Mouse (Mus musculus): ENCODE measurements around the gene Tjp1. TPM values are rescaled to one million over a fixed set of nuclear protein-coding genes. Genes with fewer than 3 reads are reported as not detected.
A peak's percentile ranks its signal among the peaks of the same experiment; 100 is the strongest.

The Tjp1 gene
- polyA plus RNA-seq, 1 experiment from 2014 or later = 27.8 TPM

DNA sequence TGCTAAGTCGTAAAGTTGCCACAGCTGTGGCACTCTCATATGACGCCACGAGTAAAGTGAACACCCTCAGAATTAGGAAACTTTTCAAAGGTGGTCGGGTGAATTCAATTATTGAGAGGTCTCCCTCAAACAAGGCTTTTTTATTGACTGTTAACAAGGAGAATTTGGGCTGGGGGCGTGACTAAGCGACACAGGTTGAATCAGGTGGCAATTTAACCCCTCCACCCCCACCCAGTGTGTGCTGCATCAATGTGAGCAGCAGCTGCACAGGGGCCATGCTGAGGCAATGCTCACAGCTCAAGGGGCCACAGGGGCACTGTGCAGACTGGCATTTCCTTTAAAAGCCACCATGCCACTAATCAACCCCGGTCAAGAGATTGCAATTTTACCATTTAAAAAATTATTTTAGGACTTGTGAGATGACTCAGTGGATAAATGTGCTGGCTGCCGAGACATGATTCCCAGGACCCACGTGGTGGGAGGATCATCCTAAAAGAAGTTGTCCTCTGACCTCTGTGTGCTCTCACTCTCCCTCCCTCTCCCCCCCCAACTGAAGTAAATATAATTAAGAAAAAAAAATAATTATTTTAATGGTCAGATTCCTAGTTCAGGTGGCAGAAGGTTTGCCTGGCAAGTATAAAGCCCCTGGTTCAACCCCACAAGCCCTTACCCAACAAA, 96.4 kb downstream of the Tjp1 start:
- no peak for DNase-seq (ENCODE audit: low spot score)
- Histone ChIP-seq H3K27me3 (ENCODE audit: control insufficient read depth, insufficient read depth, low read length) (no peaks in the 10 kb centered on the region), H3K4me1 (ENCODE audit: control insufficient read depth, insufficient read depth, low read length) (no peaks in the 10 kb centered on the region), H3K9me3 (ENCODE audit: control insufficient read depth, low read length) (no peaks in the 10 kb centered on the region), H3K4me3 (ENCODE audit: low read depth, low read length) (no peak overlapping the region), H3K27ac (ENCODE audit: low read depth, low read length) (no peak overlapping the region), H3K36me3 (ENCODE audit: control insufficient read depth, insufficient read depth, low read length) (no peaks in the 10 kb centered on the region), H3K9ac (ENCODE audit: low read length) (no peak overlapping the region), H3K4me2 (ENCODE audit: low read depth) (no peak overlapping the region)
- no peak for ATAC-seq (ENCODE audit: insufficient read depth, low FRiP score, low TSS enrichment)
- WGBS = 30% methylated on average over 9 of the region's 9 CpGs

GRCm38 (mm10) chr7:65430401-65430800, 97.2 kb downstream of the Tjp1 start:
- H3K4me1 ChIP-seq (ENCODE audit: control insufficient read depth, insufficient read depth, low read length) = no peaks in the 10 kb centered on the region
- no peak overlapping the region for H3K4me2 ChIP-seq (ENCODE audit: low read depth)
- no peaks in the 10 kb centered on the region for H3K9me3 ChIP-seq (ENCODE audit: control insufficient read depth, low read length)
- no peak overlapping the region for H3K27ac ChIP-seq (ENCODE audit: low read depth, low read length)
- H3K36me3 ChIP-seq (ENCODE audit: control insufficient read depth, insufficient read depth, low read length) = no peaks in the 10 kb centered on the region
- WGBS = 24% methylated on average over 8 of the region's 8 CpGs
- no peak overlapping the region for H3K4me3 ChIP-seq (ENCODE audit: low read depth, low read length)
- H3K27me3 ChIP-seq (ENCODE audit: control insufficient read depth, insufficient read depth, low read length) = no peaks in the 10 kb centered on the region
- DNase-seq (ENCODE audit: low spot score) (no peak), ATAC-seq (ENCODE audit: insufficient read depth, low FRiP score, low TSS enrichment) (no peak)
- H3K9ac ChIP-seq (ENCODE audit: low read length) = no peak overlapping the region

DNA sequence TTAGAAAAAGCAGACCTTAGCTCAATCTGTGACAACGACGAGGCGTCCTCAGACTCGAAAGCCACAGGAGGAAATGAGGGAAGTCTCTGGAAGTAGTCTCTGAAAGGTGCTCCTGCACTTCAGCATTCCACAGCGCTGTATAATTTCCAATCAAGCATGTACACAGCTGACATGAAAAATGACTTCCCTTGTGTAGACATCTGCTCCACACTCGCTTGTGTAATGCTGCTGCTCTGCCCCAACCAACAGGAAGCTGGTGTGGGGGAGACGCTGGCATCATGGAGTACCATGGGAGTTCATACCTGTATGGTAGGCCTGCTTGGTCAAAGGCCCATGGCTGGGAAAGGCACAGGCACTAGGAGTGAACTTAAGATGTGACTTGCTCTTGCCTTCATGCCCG, 103.1 kb downstream of the Tjp1 start:
- Histone ChIP-seq H3K9ac (ENCODE audit: low read length) (no peak overlapping the region), H3K4me2 (ENCODE audit: low read depth) (no peak overlapping the region), H3K4me3 (ENCODE audit: low read depth, low read length) (no peak overlapping the region), H3K9me3 (ENCODE audit: control insufficient read depth, low read length) (no peaks in the 10 kb centered on the region), H3K36me3 (ENCODE audit: control insufficient read depth, insufficient read depth, low read length) (no peaks in the 10 kb centered on the region), H3K27ac (ENCODE audit: low read depth, low read length) (no peak overlapping the region), H3K4me1 (ENCODE audit: control insufficient read depth, insufficient read depth, low read length) (0 out of 2 replicates have a peak, but pooled peaks cover 4% of the 10 kb centered on the region), H3K27me3 (ENCODE audit: control insufficient read depth, insufficient read depth, low read length) (no peaks in the 10 kb centered on the region)
- no peak for DNase-seq (ENCODE audit: low spot score)
- 69% methylated on average over 8 of the region's 8 CpGs for WGBS
- ATAC-seq (ENCODE audit: insufficient read depth, low FRiP score, low TSS enrichment) = no peak

- WGBS = 89% methylated on average over 1 of the region's 1 CpGs
- H3K4me1 ChIP-seq (ENCODE audit: control insufficient read depth, insufficient read depth, low read length) = peaks cover 5% of the 10 kb centered on the region
- no peak overlapping the region for H3K9ac ChIP-seq (ENCODE audit: low read length)
- DNase-seq (ENCODE audit: low spot score) = no peak
- ATAC-seq (ENCODE audit: insufficient read depth, low FRiP score, low TSS enrichment) = no peak
- H3K36me3 ChIP-seq (ENCODE audit: control insufficient read depth, insufficient read depth, low read length) = no peaks in the 10 kb centered on the region
- no peak overlapping the region for H3K4me3 ChIP-seq (ENCODE audit: low read depth, low read length)
- H3K4me2 ChIP-seq (ENCODE audit: low read depth) = no peak overlapping the region
- H3K27ac ChIP-seq (ENCODE audit: low read depth, low read length) = no peak overlapping the region
- no peaks in the 10 kb centered on the region for H3K27me3 ChIP-seq (ENCODE audit: control insufficient read depth, insufficient read depth, low read length)
- no peaks in the 10 kb centered on the region for H3K9me3 ChIP-seq (ENCODE audit: control insufficient read depth, low read length)
Observed at GRCm38 (mm10) chr7:65422456-65422855, 105.1 kb downstream of the Tjp1 start.

GRCm38 (mm10) chr7:65421451-65421850, 106.1 kb downstream of the Tjp1 start:
- Histone ChIP-seq H3K36me3 (ENCODE audit: control insufficient read depth, insufficient read depth, low read length) (no peaks in the 10 kb centered on the region), H3K4me3 (ENCODE audit: low read depth, low read length) (no peak overlapping the region), H3K4me1 (ENCODE audit: control insufficient read depth, insufficient read depth, low read length) (peaks cover 15% of the 10 kb centered on the region), H3K27me3 (ENCODE audit: control insufficient read depth, insufficient read depth, low read length) (no peaks in the 10 kb centered on the region), H3K4me2 (ENCODE audit: low read depth) (peak overlapping the region; percentile 28; the same call in 1 of the 2 replicates), H3K9me3 (ENCODE audit: control insufficient read depth, low read length) (no peaks in the 10 kb centered on the region), H3K27ac (ENCODE audit: low read depth, low read length) (peak overlapping the region; percentile 14; the same call in 1 of the 2 replicates), H3K9ac (ENCODE audit: low read length) (peak overlapping the region; percentile 40; the same call in 1 of the 2 replicates)
- ATAC-seq (ENCODE audit: insufficient read depth, low FRiP score, low TSS enrichment) (peak; percentile 86), DNase-seq (ENCODE audit: low spot score) (peak; percentile 72)
- WGBS = 15% methylated on average over 9 of the region's 10 CpGs

- H3K4me1 ChIP-seq (ENCODE audit: control insufficient read depth, insufficient read depth, low read length) = peaks cover 20% of the 10 kb centered on the region
- H3K36me3 ChIP-seq (ENCODE audit: control insufficient read depth, insufficient read depth, low read length) = no peaks in the 10 kb centered on the region
- H3K4me3 ChIP-seq (ENCODE audit: low read depth, low read length) = no peak overlapping the region
- ATAC-seq (ENCODE audit: insufficient read depth, low FRiP score, low TSS enrichment) (no peak), DNase-seq (ENCODE audit: low spot score) (no peak)
- WGBS = 94% methylated on average over 1 of the region's 1 CpGs
- H3K9ac ChIP-seq (ENCODE audit: low read length) = no peak overlapping the region
- no peak overlapping the region for H3K4me2 ChIP-seq (ENCODE audit: low read depth)
- H3K27ac ChIP-seq (ENCODE audit: low read depth, low read length) = no peak overlapping the region
- H3K9me3 ChIP-seq (ENCODE audit: control insufficient read depth, low read length) = no peaks in the 10 kb centered on the region
- H3K27me3 ChIP-seq (ENCODE audit: control insufficient read depth, insufficient read depth, low read length) = no peaks in the 10 kb centered on the region
Observed at GRCm38 (mm10) chr7:65419926-65420325, 107.7 kb downstream of the Tjp1 start.

DNA sequence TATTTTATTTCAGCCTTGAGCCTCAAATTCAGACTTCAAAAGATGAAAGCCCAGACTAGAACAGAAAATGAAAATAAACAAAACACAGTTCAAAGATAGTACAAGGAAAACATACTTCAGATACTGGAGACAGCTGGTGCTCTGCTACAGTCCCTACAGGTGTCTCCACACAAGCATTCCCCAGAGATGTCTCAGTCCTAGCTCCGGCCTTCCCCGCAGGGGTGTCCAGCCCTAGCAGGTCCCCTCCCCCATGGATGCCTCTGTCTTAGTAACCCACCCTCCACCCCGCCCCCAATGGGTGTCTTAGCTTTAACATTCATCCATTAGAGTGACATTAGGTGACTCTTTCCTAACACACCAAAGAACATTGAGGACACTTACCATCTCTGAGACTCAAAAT, 108.6 kb downstream of the Tjp1 start:
- Histone ChIP-seq H3K4me2 (ENCODE audit: low read depth) (no peak overlapping the region), H3K9me3 (ENCODE audit: control insufficient read depth, low read length) (no peaks in the 10 kb centered on the region), H3K27me3 (ENCODE audit: control insufficient read depth, insufficient read depth, low read length) (no peaks in the 10 kb centered on the region), H3K4me1 (ENCODE audit: control insufficient read depth, insufficient read depth, low read length) (peaks cover 20% of the 10 kb centered on the region), H3K27ac (ENCODE audit: low read depth, low read length) (no peak overlapping the region), H3K4me3 (ENCODE audit: low read depth, low read length) (no peak overlapping the region), H3K36me3 (ENCODE audit: control insufficient read depth, insufficient read depth, low read length) (no peaks in the 10 kb centered on the region), H3K9ac (ENCODE audit: low read length) (no peak overlapping the region)
- DNase-seq (ENCODE audit: low spot score) (no peak), ATAC-seq (ENCODE audit: insufficient read depth, low FRiP score, low TSS enrichment) (no peak)
- WGBS = 70% methylated on average over 3 of the region's 3 CpGs

GRCm38 (mm10) chr7:65418366-65418911, 109.1 kb downstream of the Tjp1 start:
- Histone ChIP-seq H3K4me3 (ENCODE audit: low read depth, low read length) (no peak overlapping the region), H3K9me3 (ENCODE audit: control insufficient read depth, low read length) (no peaks in the 10 kb centered on the region), H3K9ac (ENCODE audit: low read length) (no peak overlapping the region), H3K27me3 (ENCODE audit: control insufficient read depth, insufficient read depth, low read length) (no peaks in the 10 kb centered on the region), H3K36me3 (ENCODE audit: control insufficient read depth, insufficient read depth, low read length) (no peaks in the 10 kb centered on the region), H3K4me1 (ENCODE audit: control insufficient read depth, insufficient read depth, low read length) (peaks cover 20% of the 10 kb centered on the region), H3K4me2 (ENCODE audit: low read depth) (no peak overlapping the region), H3K27ac (ENCODE audit: low read depth, low read length) (no peak overlapping the region)
- ATAC-seq (ENCODE audit: insufficient read depth, low FRiP score, low TSS enrichment) (no peak), DNase-seq (ENCODE audit: low spot score) (no peak)
- 82% methylated on average over 10 of the region's 10 CpGs for WGBS

Measured in neural tube, embryonic 11.5 days (tissue).